Mouse (Mus musculus): ENCODE measurements around the gene Gm10638.

DNA sequence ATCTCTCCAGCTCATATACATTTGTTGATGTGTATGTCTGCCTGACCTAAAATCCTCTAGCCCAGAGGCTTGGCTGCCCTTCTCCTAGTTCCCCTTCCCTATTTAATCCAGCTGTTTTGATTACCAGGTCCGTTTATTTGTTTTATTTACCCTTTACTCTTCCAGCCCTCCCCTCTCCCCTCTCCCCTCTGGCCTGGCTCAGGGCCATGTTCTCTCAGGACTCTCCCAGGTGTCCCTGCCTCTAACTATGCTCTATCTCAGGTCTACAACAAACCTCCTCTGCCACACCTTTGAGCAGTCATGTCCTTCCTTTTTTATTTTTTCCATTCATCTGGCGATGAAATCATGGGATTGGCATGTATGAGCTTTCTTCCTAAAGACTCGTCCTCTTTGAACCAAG, 15.2 kb upstream of the Gm10638 start:
- TF ChIP-seq POLR2A (IDR thresholded peaks at IDR 0.05; ENCODE audit: low read depth, low read length): no peak
- no peak for TF ChIP-seq CTCF (IDR thresholded peaks at IDR 0.05; ENCODE audit: extremely low read depth, insufficient read depth, insufficient read length, insufficient replicate concordance)

Data from spleen, adult 2 months (tissue).